Mouse (Mus musculus) c-Kit-positive CD71-positive TER-119-positive erythroid progenitor cells, embryonic 14.5 days (primary cell): ENCODE results near the gene Slc25a35.
"Not testable (repeated sequence)": the region's sequence is repeated elsewhere in the genome, so short reads cannot be mapped to it uniquely, and the experiment has no call there.

Source experiments
- DNase-seq: peaks from one replicate; pipeline ENCODE4 v3.0.0-alpha.2; 2013; ENCODE audit warnings: low spot score

The Slc25a35 gene

GRCm38 (mm10) chr11:68967337-68968282 is at the start of gene Slc25a35:
TSS of gene Slc25a35 (plus strand) at chr11:68968131.
- DNase-seq = peak; percentile 86

- no peak for DNase-seq
Observed at GRCm38 (mm10) chr11:68923191-68923590, 44.7 kb upstream of the Slc25a35 start.

DNA sequence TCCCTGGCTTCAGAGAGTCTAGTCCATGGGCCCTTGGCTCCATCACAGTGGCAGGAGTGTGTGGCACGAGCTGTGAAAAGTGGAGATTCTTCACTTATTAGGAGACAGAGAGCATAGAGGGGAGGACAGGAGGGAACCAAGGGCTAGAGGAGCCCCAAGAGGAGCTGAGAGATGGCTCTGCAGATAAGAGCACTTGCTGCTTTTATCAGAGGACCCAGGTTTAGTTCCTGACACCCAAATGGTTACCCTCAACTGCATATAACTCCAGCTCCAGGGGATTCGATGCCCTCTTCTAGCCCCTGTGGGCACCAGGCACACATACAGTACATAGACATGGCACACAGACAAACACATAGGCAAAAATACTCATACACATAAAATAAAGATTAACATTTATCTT is 43.2 kb upstream of the Slc25a35 start:
- no peak for DNase-seq

DNA sequence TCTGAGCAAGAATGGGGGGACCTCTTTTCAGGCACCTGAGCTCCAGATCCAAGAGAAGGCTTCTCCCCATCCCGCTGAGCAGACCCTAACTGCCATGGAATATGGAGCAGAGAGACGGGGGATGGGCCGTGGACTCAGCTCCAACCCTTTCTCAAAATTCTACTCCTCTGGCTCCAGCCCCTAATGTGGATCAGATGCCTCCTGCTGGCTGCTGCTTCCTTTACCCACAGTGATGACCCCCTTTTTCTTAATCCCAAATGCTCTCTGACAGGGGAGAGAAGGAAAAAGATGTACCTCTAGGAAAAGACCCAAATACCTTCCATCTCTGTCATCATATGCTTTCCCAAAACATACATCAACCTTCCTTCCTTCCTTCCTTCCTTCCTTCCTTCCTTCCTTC is 41.0 kb upstream of the Slc25a35 start, which contains the start of gene Odf4:
Gene Odf4, minus strand, starts transcription at position 101 of the 400 bp plus-strand sequence.
- no peak for DNase-seq

GRCm38 (mm10) chr11:68929947-68930346 is 38.0 kb upstream of the Slc25a35 start:
- DNase-seq = no peak

GRCm38 (mm10) chr11:68933885-68934507 is 33.9 kb upstream of the Slc25a35 start:
- DNase-seq = no peak

DNA sequence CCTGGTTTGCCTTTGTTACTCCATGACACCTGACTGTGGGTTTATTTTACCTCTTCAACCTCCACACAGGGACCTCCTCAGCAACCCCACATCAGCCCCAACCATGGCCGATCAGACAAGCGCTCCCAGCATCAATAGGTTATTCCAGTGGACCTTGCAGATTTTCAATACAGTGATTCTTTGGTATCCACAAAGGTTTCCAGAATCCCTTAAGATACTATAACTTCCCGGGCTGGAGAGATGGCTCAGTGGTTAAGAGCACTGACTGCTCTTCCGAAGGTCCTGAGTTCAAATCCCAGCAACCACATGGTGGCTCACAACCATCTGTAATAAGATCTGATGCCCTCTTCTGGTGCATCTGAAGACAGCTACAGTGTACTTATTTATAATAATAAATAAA is 31.0 kb upstream of the Slc25a35 start:
- not testable (repeated sequence) for DNase-seq

- peak; percentile 86 for DNase-seq
Observed at GRCm38 (mm10) chr11:68939451-68940304, 28.3 kb upstream of the Slc25a35 start.

GRCm38 (mm10) chr11:68940516-68940915 is 27.4 kb upstream of the Slc25a35 start:
- no peak for DNase-seq

DNA sequence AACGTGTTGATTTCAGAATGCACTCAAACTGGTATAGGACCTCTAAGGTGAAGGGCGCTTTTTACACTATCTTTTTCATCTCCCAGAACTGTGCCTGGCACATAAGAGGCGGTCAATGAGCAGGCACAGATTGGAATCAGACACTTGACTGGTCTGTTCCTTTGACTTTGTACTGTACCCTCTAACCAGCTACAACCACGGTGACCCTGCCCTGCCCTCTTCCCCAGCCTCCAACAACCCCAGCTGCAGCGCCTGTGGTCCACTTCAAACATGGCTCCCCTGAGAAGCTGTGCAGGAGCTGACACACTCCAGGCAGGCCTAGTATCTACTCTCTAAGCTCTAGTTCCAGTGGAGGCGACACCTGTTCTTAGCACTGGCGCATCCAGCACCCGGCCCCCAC is 25.2 kb upstream of the Slc25a35 start:
- no peak for DNase-seq

GRCm38 (mm10) chr11:68945245-68945644 is 22.7 kb upstream of the Slc25a35 start:
- DNase-seq = no peak

DNA sequence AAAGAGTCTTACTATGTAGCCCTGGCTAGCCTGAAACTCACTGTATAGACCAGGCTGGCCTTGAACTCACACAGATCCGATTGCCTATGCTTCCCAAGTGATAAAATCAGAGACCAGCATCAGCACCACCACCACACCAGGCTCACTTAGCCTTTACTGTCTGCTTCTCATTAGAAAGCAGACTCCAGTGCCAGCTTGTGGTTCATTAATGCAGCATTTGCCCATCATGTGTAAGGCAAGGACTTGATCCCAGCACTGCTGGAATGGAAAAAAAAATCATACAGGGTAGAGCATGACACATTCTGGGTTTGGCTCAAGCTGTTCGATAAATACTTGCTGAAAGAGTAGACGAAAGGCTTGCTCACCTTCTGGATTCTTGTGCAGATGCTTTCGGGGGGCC is 21.9 kb upstream of the Slc25a35 start:
- DNase-seq = no peak

GRCm38 (mm10) chr11:68946806-68947440 is 21.0 kb upstream of the Slc25a35 start:
- DNase-seq = no peak

GRCm38 (mm10) chr11:68947542-68947993 is 20.4 kb upstream of the Slc25a35 start:
- no peak for DNase-seq

GRCm38 (mm10) chr11:68953903-68954302 is 14.0 kb upstream of the Slc25a35 start:
- no peak for DNase-seq

DNA sequence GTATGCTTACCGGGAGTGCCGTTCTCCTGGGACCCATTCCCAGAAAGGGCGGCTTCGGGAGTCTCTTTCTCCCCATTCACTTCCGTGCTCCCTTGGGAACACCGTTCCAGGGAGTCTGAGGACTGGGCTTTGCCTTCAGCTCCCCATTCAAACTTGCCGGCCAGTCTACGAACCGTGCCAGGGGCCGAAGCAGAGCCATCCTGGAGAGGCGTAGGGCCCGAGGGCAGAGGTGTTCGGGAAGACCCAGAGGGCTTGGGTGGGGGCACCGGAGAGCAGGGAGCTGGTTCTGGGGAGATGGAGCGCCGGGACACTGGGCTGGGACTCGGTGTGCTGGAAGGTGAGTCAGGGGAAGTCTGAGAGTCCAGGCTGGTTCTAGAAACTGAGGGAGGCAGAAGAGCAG is 13.5 kb upstream of the Slc25a35 start:
- no peak for DNase-seq

- DNase-seq = no peak
Observed at GRCm38 (mm10) chr11:68955473-68955872, 12.5 kb upstream of the Slc25a35 start.

GRCm38 (mm10) chr11:68956107-68956506 is 11.8 kb upstream of the Slc25a35 start:
- DNase-seq = no peak

GRCm38 (mm10) chr11:68956697-68957096 is 11.2 kb upstream of the Slc25a35 start:
- DNase-seq = no peak

- no peak for DNase-seq
Observed at GRCm38 (mm10) chr11:68957308-68957707, 10.6 kb upstream of the Slc25a35 start, which contains the start of gene Arhgef15. TSS of gene Arhgef15 (minus strand) at chr11:68957480.

- DNase-seq = no peak
Observed at GRCm38 (mm10) chr11:68957971-68958370, 10.0 kb upstream of the Slc25a35 start.

DNA sequence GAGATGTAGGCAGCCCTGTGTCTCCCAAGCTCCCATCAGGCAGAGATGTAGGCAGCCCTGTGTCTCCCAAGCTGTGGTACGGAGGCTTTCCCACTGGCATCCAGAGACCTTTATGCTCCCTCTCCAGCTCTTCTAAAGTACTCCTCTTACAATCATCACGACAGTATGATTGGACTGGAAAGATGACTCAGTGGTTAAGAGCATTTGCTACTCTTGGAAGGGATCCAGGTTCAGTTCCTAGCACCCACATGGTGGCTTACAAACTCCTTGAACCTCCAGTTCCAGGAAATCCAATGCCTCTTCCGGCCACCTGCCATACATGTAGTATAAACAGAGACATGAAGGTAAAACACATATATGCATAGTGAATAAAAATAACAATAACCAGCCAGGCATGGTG is 6.3 kb upstream of the Slc25a35 start:
- no peak for DNase-seq
